Mouse (Mus musculus) CD4-positive, CD25-positive, alpha-beta regulatory T cell, adult 4 months (primary cell): ENCODE data around the gene Ppil1. TPM values are rescaled to one million over a fixed set of nuclear protein-coding genes. Genes with fewer than 3 reads are reported as not detected.

Source experiments
- polyA plus RNA-seq, 2 experiments: library from polyadenylated mRNA; unstranded; fragments of 100-300 nt; shearing (Covaris generic); gene quantifications; one replicate each; pipeline ENCODE4 v1.2.1; 2017

The Ppil1 gene
- polyA plus RNA-seq, 2 experiments from 2014 or later, result 72.7 to 101 TPM

Other genes with a start within 250 kb of the Ppil1 start
- 100 to 1,000 TPM; 232 to 397 TPM for gene Srsf3, start 231.6 kb downstream of the Ppil1 start, polyA plus RNA-seq
- 1 to 10 TPM; 2.5 to 4.6 TPM for gene Cdkn1a, start 173.2 kb downstream of the Ppil1 start, polyA plus RNA-seq
- not detected for gene Rab44, start 150.0 kb downstream of the Ppil1 start, polyA plus RNA-seq
- gene Cpne5, start 26.0 kb downstream of the Ppil1 start, polyA plus RNA-seq, result 1 to 10 TPM; 2.2 to 2.3 TPM
- gene BC004004, start 4.6 kb upstream of the Ppil1 start, polyA plus RNA-seq, result 100 to 1,000 TPM in 1 of 2 experiments, 10 to 100 TPM in 1; 98.0 to 123 TPM
- gene Pi16, start 53.5 kb upstream of the Ppil1 start, polyA plus RNA-seq, result under 1 TPM; 0.44 to 0.57 TPM
- 10 to 100 TPM; 11.0 to 13.9 TPM for gene Mtch1, start 83.7 kb upstream of the Ppil1 start, polyA plus RNA-seq
- gene Fgd2, start 96.7 kb upstream of the Ppil1 start, polyA plus RNA-seq, result 1 to 10 TPM in 1 of 2 experiments, under 1 TPM in 1; 0.65 to 9.4 TPM
- 100 to 1,000 TPM; 484 to 510 TPM for gene Pim1, start 226.6 kb upstream of the Ppil1 start, polyA plus RNA-seq